Mouse (Mus musculus): ENCODE measurements at regions not wholly inside any gene's neighbourhood (a gene's known extent, or its start where the extent isn't known, plus 50 kb on each side); places are given as distances from the start of the nearest gene placed in this dataset.

DNA sequence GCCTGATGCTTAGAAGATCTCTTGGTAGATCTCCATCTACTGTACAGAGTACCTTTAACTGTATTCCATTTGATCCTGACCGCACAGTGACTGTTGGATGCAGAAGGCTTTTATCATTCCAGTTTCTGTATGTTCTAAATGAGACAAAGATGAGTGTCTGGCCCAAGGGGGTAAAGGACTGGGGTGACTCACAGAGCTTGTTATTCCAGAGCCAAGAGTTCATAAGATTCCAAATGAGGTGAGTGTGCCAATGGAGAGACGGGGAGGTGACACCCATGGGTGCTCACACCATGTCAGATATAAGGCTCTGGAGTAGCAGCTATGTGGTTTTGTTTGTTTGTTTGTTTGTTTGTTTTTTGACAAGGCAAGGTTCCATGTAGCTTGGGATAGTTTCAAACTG, 54.8 kb upstream of the Lclat1 start:
- Histone ChIP-seq H3K27ac (replicated peaks) (no peak overlapping the region), H3K4me3 (replicated peaks) (no peak overlapping the region), H3K27me3 (no peaks in the 10 kb centered on the region), H3K9me3 (replicated peaks) (no peaks in the 10 kb centered on the region), H3K4me1 (replicated peaks) (no peaks in the 10 kb centered on the region), H3K36me3 (replicated peaks) (no peaks in the 10 kb centered on the region), H3K4me2 (no peak overlapping the region), H3K9ac (no peak overlapping the region)
- WGBS (ENCODE audit: insufficient replicate concordance) = 69% methylated on average over 2 of the region's 2 CpGs
- ATAC-seq (ENCODE audit: insufficient read depth) = no peak

GRCm38 (mm10) chr17:73053479-73054215, 54.1 kb upstream of the Lclat1 start:
- H3K4me2 ChIP-seq = no peak overlapping the region
- no peak overlapping the region for H3K9ac ChIP-seq
- no peak for ATAC-seq (ENCODE audit: insufficient read depth)
- H3K4me1 ChIP-seq (replicated peaks) = no peaks in the 10 kb centered on the region
- WGBS (ENCODE audit: insufficient replicate concordance) = 15% methylated on average over 3 of the region's 3 CpGs
- no peaks in the 10 kb centered on the region for H3K36me3 ChIP-seq (replicated peaks)
- no peak overlapping the region for H3K4me3 ChIP-seq (replicated peaks)
- H3K27ac ChIP-seq (replicated peaks) = no peak overlapping the region
- no peaks in the 10 kb centered on the region for H3K27me3 ChIP-seq
- no peaks in the 10 kb centered on the region for H3K9me3 ChIP-seq (replicated peaks)

GRCm38 (mm10) chr17:73054226-73054625, 53.6 kb upstream of the Lclat1 start:
- H3K9ac ChIP-seq = no peak overlapping the region
- H3K4me3 ChIP-seq (replicated peaks) = no peak overlapping the region
- no peak overlapping the region for H3K4me2 ChIP-seq
- H3K36me3 ChIP-seq (replicated peaks) = no peaks in the 10 kb centered on the region
- H3K27me3 ChIP-seq = no peaks in the 10 kb centered on the region
- H3K4me1 ChIP-seq (replicated peaks) = no peaks in the 10 kb centered on the region
- H3K9me3 ChIP-seq (replicated peaks) = no peaks in the 10 kb centered on the region
- H3K27ac ChIP-seq (replicated peaks) = no peak overlapping the region
- ATAC-seq (ENCODE audit: insufficient read depth) = no peak

- no peak for ATAC-seq (ENCODE audit: insufficient read depth)
- H3K4me2 ChIP-seq = no peak overlapping the region
- H3K4me1 ChIP-seq (replicated peaks) = no peaks in the 10 kb centered on the region
- WGBS (ENCODE audit: insufficient replicate concordance) = 44% methylated on average over 3 of the region's 3 CpGs
- H3K27ac ChIP-seq (replicated peaks) = no peak overlapping the region
- no peaks in the 10 kb centered on the region for H3K36me3 ChIP-seq (replicated peaks)
- no peak overlapping the region for H3K9ac ChIP-seq
- H3K9me3 ChIP-seq (replicated peaks) = no peaks in the 10 kb centered on the region
- H3K4me3 ChIP-seq (replicated peaks) = no peak overlapping the region
- H3K27me3 ChIP-seq = no peaks in the 10 kb centered on the region
Measured at GRCm38 (mm10) chr17:73055197-73055596, 52.6 kb upstream of the Lclat1 start.

- ATAC-seq (ENCODE audit: insufficient read depth) = no peak
- H3K27me3 ChIP-seq = no peaks in the 10 kb centered on the region
- H3K9me3 ChIP-seq (replicated peaks) = no peaks in the 10 kb centered on the region
- no peak overlapping the region for H3K27ac ChIP-seq (replicated peaks)
- no peaks in the 10 kb centered on the region for H3K36me3 ChIP-seq (replicated peaks)
- 68% methylated on average over 6 of the region's 6 CpGs for WGBS (ENCODE audit: insufficient replicate concordance)
- no peak overlapping the region for H3K9ac ChIP-seq
- H3K4me2 ChIP-seq = no peak overlapping the region
- H3K4me1 ChIP-seq (replicated peaks) = no peaks in the 10 kb centered on the region
- H3K4me3 ChIP-seq (replicated peaks) = no peak overlapping the region
Measured at GRCm38 (mm10) chr17:73055611-73056010, 52.2 kb upstream of the Lclat1 start.

GRCm38 (mm10) chr17:73056616-73057015, 51.2 kb upstream of the Lclat1 start:
- H3K4me2 ChIP-seq = no peak overlapping the region
- no peaks in the 10 kb centered on the region for H3K9me3 ChIP-seq (replicated peaks)
- no peak for ATAC-seq (ENCODE audit: insufficient read depth)
- no peaks in the 10 kb centered on the region for H3K4me1 ChIP-seq (replicated peaks)
- no peak overlapping the region for H3K27ac ChIP-seq (replicated peaks)
- no peaks in the 10 kb centered on the region for H3K27me3 ChIP-seq
- 57% methylated on average over 2 of the region's 2 CpGs for WGBS (ENCODE audit: insufficient replicate concordance)
- H3K9ac ChIP-seq = no peak overlapping the region
- H3K36me3 ChIP-seq (replicated peaks) = no peaks in the 10 kb centered on the region
- H3K4me3 ChIP-seq (replicated peaks) = no peak overlapping the region
